Mouse (Mus musculus) kidney, embryonic 15.5 days (tissue): ENCODE measurements around the gene Rnf180. TPM values are rescaled to one million over a fixed set of nuclear protein-coding genes. Genes with fewer than 3 reads are reported as not detected.
"Not testable (repeated sequence)": the region's sequence is repeated elsewhere in the genome, so short reads cannot be mapped to it uniquely, and the experiment has no call there.

Source experiments
- ATAC-seq: fragments of 200-750 bp; cut with Nextera tagmentation; replicated peaks from 2 replicates; pipeline ENCODE4 v1.8.0; 2017; ENCODE audit warnings: moderate TSS enrichment; ENCODE audit not compliant: low FRiP score
- H3K27ac ChIP-seq: fragments of 300-500 bp; sonication (generic); 2 replicates; pipeline ENCODE4 v1.5.1; 2015; ENCODE audit warnings: mild to moderate bottlenecking, inconsistent platforms
- H3K27me3 ChIP-seq: fragments of 300-500 bp; sonication (generic); 2 replicates; pipeline ENCODE4 v1.6.1; 2015; ENCODE audit warnings: inconsistent platforms
- H3K36me3 ChIP-seq: fragments of 300-500 bp; sonication (generic); 2 replicates; pipeline ENCODE4 v1.6.1; 2015; ENCODE audit warnings: inconsistent platforms
- H3K4me1 ChIP-seq: fragments of 300-500 bp; sonication (generic); 2 replicates; pipeline ENCODE4 v1.6.1; 2015; ENCODE audit warnings: inconsistent platforms
- H3K4me2 ChIP-seq: fragments of 300-500 bp; sonication (generic); 2 replicates; pipeline ENCODE4 v1.6.1; 2015; ENCODE audit warnings: moderate library complexity, mild to moderate bottlenecking, inconsistent platforms
- H3K4me3 ChIP-seq: fragments of 300-500 bp; sonication (generic); replicated peaks from 2 replicates; pipeline ENCODE4 v1.5.1; 2015; ENCODE audit warnings: mild to moderate bottlenecking, inconsistent platforms
- H3K9ac ChIP-seq: fragments of 300-500 bp; sonication (generic); 2 replicates; pipeline ENCODE4 v1.6.1; 2015; ENCODE audit warnings: mild to moderate bottlenecking, inconsistent platforms
- H3K9me3 ChIP-seq: fragments of 300-500 bp; sonication (generic); replicated peaks from 2 replicates; pipeline ENCODE4 v1.6.1; 2016; ENCODE audit warnings: inconsistent platforms
- WGBS: fragments of 180-500 bp; shearing (Covaris S2); methylation state at CpG from one replicate; pipeline ENCODE4 v1.1.7; 2015; ENCODE audit warnings: mixed read lengths; 5-methylcytosine and 5-hydroxymethylcytosine counted together
- polyA plus RNA-seq: library from polyadenylated mRNA; unstranded; fragments of >200 nt; fragmentation: Nextera tagmentation; extraction: Ambion mirVana; gene quantifications from 2 replicates; pipeline ENCODE4 v1.2.1, GENCODE M21; 2015

Gene Rnf180
- polyA plus RNA-seq = 6.1 and 6.9 TPM in 2 replicates

DNA sequence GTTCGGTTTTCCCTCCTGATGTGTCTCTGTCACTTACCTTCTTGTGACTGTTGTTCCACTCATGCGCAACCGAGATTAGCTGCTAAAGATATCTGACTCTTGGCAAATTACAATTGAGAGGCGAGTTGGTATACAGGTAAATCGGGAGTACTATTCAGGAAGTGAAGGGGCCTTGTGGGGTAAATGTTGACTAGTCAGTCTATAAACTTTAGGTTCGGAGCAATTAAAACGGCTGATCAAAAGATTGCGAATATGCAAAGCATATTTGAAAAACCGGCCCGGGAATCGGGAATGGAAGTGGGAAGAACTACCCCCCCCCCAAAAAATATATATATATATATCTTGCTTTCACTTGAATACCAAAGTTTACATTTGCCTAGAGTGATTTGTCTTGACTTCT lies at the start of gene Rnf180:
Gene Rnf180 (minus strand): TSS at position 101 of the 400 bp plus-strand sequence.
- WGBS = 48% methylated on average over 11 of the region's 11 CpGs
- Histone ChIP-seq H3K27ac (peak within 1 kb of the TSS; percentile 74), H3K9me3 (no peaks in the 10 kb centered on the region), H3K4me1 (peaks cover 15% of the 10 kb centered on the region; the same call in 1 of the 2 replicates), H3K9ac (peak within 1 kb of the TSS; percentile 74), H3K4me2 (peak within 1 kb of the TSS; percentile 92), H3K4me3 (peak within 1 kb of the TSS; percentile 87), H3K36me3 (no peaks in the 10 kb centered on the region), H3K27me3 (no peaks in the 10 kb centered on the region)
- ATAC-seq = no peak

DNA sequence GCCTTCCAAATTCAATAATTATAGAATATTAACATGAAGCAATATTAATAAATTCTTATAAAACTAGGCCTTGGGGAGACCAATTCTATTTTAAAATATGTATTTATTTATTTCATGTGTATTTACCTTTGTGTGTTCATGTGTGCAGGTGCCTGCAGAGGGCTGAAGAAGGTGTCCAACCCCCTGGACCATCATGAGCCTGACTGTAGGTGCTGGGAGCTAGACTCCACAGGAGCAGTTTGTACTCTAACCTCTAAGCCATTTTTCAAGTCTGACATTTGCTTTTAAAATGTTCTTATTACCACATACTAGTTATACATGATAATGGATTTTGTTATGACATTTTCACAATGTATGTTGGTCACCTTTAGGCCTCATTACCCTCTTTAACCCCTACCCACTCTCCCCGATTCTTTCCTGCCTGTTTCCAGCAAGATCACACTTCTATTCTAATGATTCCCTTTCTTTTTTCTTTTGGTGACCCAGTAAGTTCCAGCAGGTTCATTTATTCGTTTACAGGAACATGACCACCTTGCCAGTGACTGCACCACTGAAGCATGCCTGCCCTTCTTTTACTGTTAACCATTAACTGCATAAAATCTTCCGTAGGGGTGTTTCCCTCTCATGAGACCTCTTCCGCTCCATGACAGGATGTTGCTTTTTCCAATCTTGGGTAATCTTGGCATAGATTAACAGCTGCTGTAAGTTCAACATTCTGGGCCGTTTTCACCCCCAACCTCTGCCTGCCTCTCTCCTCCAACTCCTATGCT lies 36.8 kb upstream of the Rnf180 start:
- no peaks in the 10 kb centered on the region for H3K36me3 ChIP-seq
- 33% methylated on average over 5 of the region's 5 CpGs for WGBS
- H3K27me3 ChIP-seq = no peaks in the 10 kb centered on the region
- H3K4me2 ChIP-seq = no peak overlapping the region
- H3K4me1 ChIP-seq = peaks cover 4% of the 10 kb centered on the region; the same call in 1 of the 2 replicates
- H3K9ac ChIP-seq = no peak overlapping the region
- peak; percentile 86 for ATAC-seq
- H3K4me3 ChIP-seq = no peak overlapping the region
- H3K9me3 ChIP-seq = no peaks in the 10 kb centered on the region
- H3K27ac ChIP-seq = peak overlapping the region; percentile 58; the same call in 1 of the 2 replicates

DNA sequence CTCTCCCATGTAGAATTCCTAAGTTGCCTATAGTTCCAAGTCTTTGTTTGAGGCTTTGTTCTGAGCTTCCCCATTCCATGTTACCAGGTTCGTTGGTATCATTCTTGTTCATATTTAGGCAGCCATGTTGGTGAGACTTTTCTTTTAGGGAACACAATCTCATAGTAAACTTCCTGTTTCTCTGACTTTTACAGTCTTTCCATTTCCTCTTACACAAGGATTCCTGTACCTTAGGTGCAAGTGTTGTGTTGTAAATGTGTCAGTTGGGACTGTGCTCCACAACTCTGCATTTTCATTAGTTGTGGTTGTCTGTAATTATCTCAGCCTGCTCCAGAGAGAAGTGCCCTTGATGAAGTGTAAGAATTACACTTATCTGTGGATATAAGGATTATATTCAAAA lies 32.3 kb upstream of the Rnf180 start:
- Histone ChIP-seq H3K9me3 (no peaks in the 10 kb centered on the region), H3K4me2 (no peak overlapping the region), H3K27ac (no peak overlapping the region), H3K4me3 (no peak overlapping the region), H3K4me1 (peaks cover 4% of the 10 kb centered on the region; the same call in 1 of the 2 replicates), H3K27me3 (no peaks in the 10 kb centered on the region), H3K9ac (no peak overlapping the region), H3K36me3 (no peaks in the 10 kb centered on the region)
- no peak for ATAC-seq
- 79% methylated on average over 1 of the region's 1 CpGs for WGBS

DNA sequence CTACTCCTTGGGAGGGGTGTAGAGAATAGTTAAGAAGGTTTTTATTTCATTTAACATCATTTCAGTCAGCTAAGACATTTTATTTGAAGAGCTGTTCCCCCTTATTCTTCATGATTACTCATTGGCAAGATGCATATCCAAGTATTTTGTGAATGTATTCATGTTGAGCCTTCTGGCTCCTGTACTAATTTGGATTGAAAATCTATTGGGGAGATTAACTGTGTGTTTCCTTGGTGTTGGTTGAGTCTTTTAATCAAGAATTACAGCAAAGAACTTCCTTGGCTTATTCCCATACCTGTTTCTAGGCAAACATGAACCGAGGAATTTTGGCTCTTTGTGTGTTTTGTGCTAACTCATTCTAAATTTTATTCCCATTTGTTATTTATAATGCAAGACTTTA lies 22.3 kb upstream of the Rnf180 start:
- H3K27me3 ChIP-seq = no peaks in the 10 kb centered on the region
- no peaks in the 10 kb centered on the region for H3K36me3 ChIP-seq
- no peaks in the 10 kb centered on the region for H3K4me1 ChIP-seq
- no peak overlapping the region for H3K4me3 ChIP-seq
- H3K4me2 ChIP-seq = no peak overlapping the region
- no peaks in the 10 kb centered on the region for H3K9me3 ChIP-seq
- 79% methylated on average over 1 of the region's 1 CpGs for WGBS
- no peak overlapping the region for H3K27ac ChIP-seq
- ATAC-seq = no peak
- H3K9ac ChIP-seq = no peak overlapping the region

DNA sequence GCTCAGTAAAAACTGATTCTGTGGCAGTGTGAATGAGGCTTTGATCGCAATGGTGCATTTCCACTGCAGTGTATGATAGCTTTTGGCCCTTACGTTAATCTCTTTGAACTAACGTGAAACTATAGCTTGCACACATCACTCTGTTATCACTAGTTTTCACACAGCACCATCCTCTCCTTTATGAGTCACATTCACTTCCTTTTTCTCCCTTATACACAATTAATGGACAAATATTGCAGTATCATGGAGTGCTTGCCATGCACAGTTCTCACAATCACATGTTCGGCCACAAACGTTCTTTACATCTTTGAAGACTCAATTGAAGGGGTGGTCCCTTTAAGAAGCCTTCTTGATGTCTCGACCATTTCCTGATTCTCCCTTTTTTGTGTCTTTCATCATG lies 21.4 kb upstream of the Rnf180 start:
- Histone ChIP-seq H3K9ac (no peak overlapping the region), H3K27ac (no peak overlapping the region), H3K4me2 (no peak overlapping the region), H3K4me1 (no peaks in the 10 kb centered on the region), H3K9me3 (no peaks in the 10 kb centered on the region), H3K36me3 (no peaks in the 10 kb centered on the region), H3K27me3 (no peaks in the 10 kb centered on the region), H3K4me3 (no peak overlapping the region)
- 78% methylated on average over 6 of the region's 6 CpGs for WGBS
- no peak for ATAC-seq

DNA sequence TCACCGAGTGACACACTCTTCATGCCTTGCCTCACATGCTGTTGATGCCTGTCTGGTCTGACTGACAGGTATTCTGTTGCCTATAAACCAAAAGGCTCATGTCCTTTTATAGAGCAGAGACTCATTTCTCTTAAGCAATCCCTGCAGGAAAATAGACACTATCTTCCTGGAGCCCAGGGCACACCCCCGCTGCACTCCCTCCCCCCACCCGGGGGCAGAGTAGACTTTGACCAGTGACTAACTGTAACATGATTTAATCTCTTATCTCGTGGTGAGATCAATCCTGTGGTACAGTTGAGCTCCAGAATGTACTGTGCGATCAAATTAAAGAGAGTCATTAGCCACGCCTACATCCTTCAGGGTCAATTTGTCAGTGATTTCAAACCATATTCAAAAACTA lies 18.1 kb upstream of the Rnf180 start:
- H3K9me3 ChIP-seq = no peaks in the 10 kb centered on the region
- ATAC-seq = no peak
- H3K4me1 ChIP-seq = no peaks in the 10 kb centered on the region
- no peak overlapping the region for H3K4me2 ChIP-seq
- no peak overlapping the region for H3K9ac ChIP-seq
- no peak overlapping the region for H3K27ac ChIP-seq
- no peaks in the 10 kb centered on the region for H3K36me3 ChIP-seq
- 65% methylated on average over 6 of the region's 6 CpGs for WGBS
- H3K27me3 ChIP-seq = no peaks in the 10 kb centered on the region
- no peak overlapping the region for H3K4me3 ChIP-seq

DNA sequence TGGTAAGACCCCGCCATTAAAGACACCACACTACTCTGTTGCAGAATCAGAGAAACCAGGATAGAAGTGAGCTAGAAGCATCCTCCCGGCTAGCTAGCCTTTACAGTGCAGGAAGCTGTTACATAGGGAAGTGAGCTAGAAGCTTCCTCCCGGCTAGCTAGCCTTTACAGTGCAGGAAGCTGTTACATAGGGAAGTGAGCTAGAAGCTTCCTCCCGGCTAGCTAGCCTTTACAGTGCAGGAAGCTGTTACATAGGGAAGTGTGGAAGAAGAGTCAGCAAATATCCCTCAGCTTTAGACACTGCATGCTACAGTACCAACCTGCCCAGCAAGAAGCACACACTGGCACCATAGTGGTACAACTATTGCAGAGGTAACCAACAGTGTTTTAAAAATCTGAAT lies 15.9 kb upstream of the Rnf180 start:
- not testable (repeated sequence) for H3K4me2 ChIP-seq, H3K36me3 ChIP-seq, H3K4me3 ChIP-seq, H3K4me1 ChIP-seq, H3K9ac ChIP-seq, H3K27ac ChIP-seq, H3K9me3 ChIP-seq, H3K27me3 ChIP-seq
- ATAC-seq = 0 out of 2 replicates have a peak, but pooled peaks have one; percentile 25
- WGBS = 73% methylated on average over 4 of the region's 4 CpGs

DNA sequence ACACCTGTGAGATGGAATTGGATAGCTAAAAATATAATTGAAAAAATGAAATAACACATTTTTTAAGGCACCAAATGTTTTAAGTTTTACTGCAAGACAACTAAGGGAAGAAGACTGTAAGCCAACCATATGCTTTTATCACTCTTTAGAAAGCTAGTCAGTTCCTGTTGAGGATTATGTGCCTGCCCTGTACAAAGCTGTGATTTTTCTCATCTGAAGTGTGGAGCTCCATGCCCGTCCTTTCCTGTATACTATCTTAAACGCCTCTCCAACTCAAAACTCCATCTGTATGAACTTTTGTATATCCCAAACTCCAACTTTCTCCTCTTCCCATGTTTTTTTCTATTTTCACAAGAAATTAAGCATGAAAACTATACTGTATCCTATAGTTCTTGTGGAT lies 10.9 kb upstream of the Rnf180 start:
- WGBS = 88% methylated on average over 2 of the region's 2 CpGs
- ATAC-seq = no peak

DNA sequence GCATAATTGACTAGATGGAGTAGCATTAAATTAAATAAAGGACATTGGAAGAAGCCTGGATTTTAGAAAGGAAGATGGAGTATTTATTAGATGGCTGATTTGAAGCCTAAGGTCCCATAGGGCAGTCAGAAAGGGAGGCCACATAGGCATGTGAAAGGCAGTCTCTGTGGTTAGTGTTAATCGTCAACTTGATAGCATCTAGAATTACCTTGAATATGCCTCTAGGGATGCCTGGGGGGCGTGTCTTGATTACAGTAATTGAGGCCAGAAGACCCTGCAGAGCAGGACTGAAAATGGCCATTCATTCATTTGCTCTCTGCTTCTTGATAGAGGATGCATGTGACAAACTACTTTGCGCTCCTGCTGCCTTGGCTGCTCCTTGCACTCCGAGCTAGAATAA lies 9.4 kb upstream of the Rnf180 start:
- ATAC-seq = no peak
- H3K27me3 ChIP-seq = no peaks in the 10 kb centered on the region
- WGBS = 50% methylated on average over 4 of the region's 4 CpGs

More for the DNA sequence above, 10.9 kb upstream of the Rnf180 start:
- Histone ChIP-seq H3K36me3 (no peaks in the 10 kb centered on the region), H3K4me3 (no peak overlapping the region), H3K4me2 (no peak overlapping the region), H3K27ac (no peak overlapping the region), H3K9me3 (no peaks in the 10 kb centered on the region), H3K27me3 (no peaks in the 10 kb centered on the region), H3K9ac (no peak overlapping the region), H3K4me1 (no peaks in the 10 kb centered on the region)

DNA sequence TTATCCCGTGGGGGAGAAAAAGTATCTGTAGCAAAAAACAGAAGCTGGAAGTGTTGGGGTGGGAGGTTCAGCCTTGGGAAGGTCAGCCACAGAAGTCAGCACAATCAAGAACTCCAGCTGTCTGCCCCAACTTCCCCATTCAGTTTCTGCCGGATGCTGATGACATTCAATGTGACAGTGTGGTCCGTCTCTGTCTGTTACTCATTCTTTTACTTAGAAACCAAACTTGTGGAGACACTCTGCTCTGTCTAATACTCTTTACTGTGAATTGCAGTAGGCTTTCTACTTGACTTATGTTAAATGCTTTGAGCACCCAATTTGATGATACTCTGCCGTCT lies 5.4 kb upstream of the Rnf180 start:
- 68% methylated on average over 4 of the region's 4 CpGs for WGBS
- H3K9me3 ChIP-seq = no peaks in the 10 kb centered on the region
- no peak overlapping the region for H3K4me2 ChIP-seq
- no peak for ATAC-seq
- H3K4me3 ChIP-seq = no peak overlapping the region
- H3K9ac ChIP-seq = no peak overlapping the region
- H3K27me3 ChIP-seq = no peaks in the 10 kb centered on the region
- no peaks in the 10 kb centered on the region for H3K4me1 ChIP-seq
- no peak overlapping the region for H3K27ac ChIP-seq
- H3K36me3 ChIP-seq = no peaks in the 10 kb centered on the region

More for the DNA sequence above, 9.4 kb upstream of the Rnf180 start:
- Histone ChIP-seq H3K27ac (no peak overlapping the region), H3K9ac (no peak overlapping the region), H3K9me3 (no peaks in the 10 kb centered on the region), H3K4me1 (no peaks in the 10 kb centered on the region), H3K4me3 (no peak overlapping the region), H3K36me3 (no peaks in the 10 kb centered on the region), H3K4me2 (no peak overlapping the region)

DNA sequence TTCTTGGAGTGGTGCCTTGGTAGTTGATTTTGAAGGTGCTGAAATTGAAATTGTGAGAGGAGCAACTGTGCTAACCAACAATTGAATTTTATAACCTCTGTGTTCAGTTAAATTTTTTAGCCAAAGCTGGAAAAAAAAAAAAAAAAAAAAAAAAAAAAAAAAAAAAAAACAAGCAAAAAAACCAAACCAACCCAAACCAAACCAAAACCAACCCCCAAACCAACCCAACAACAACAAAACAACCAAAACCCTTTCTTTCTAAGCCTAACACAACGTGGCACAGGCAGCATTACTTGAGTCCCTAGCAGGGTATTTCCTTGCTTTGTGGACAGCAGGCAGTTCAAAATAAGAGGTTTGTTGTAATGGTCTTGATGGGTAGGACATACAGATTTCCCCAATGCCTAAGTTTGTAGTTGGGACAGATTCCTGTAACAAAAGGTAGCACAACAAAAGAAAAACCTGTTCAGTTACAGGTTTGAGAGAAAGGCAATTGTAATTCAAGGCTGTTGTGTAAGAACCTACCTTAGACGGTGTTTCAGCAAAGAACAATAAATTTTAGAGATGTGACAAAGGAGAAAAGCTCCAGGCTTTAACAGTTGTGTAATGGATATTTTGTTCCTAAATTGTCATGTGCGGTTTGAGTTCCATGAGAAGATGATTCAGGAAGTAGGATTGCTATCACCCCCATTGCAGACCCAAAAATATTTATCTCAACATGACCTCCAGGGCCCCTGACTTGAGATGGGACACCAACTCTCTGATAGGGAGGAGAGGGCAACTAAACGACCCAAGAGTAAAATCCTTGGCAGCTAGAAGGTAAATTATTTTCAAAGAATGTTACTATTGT lies 4.8 kb upstream of the Rnf180 start:
- Histone ChIP-seq H3K27ac (no peak overlapping the region), H3K36me3 (no peaks in the 10 kb centered on the region), H3K4me3 (no peak overlapping the region), H3K27me3 (no peaks in the 10 kb centered on the region), H3K4me1 (no peaks in the 10 kb centered on the region), H3K4me2 (no peak overlapping the region), H3K9ac (no peak overlapping the region), H3K9me3 (no peaks in the 10 kb centered on the region)
- WGBS = 44% methylated on average over 4 of the region's 4 CpGs
- no peak for ATAC-seq
